Mouse (Mus musculus) midbrain, embryonic 15.5 days (tissue): Measurements from ENCODE around the gene Zfp385c. TPM values are rescaled to one million over a fixed set of nuclear protein-coding genes. Genes with fewer than 3 reads are reported as not detected.

Experiments
- ATAC-seq: fragments of 200-750 bp; cut with Nextera tagmentation; replicated peaks from 2 replicates; pipeline ENCODE4 v1.8.0; 2017; ENCODE audit warnings: moderate TSS enrichment
- H3K27ac ChIP-seq: fragments of 300-500 bp; sonication (generic); 2 replicates; pipeline ENCODE4 v1.5.1; 2015; ENCODE audit warnings: mild to moderate bottlenecking, inconsistent platforms
- H3K27me3 ChIP-seq: fragments of 300-500 bp; sonication (generic); replicated peaks from 2 replicates; pipeline ENCODE4 v1.6.1; 2015; ENCODE audit warnings: inconsistent platforms
- H3K36me3 ChIP-seq: fragments of 300-500 bp; sonication (generic); replicated peaks from 2 replicates; pipeline ENCODE4 v1.6.1; 2015; ENCODE audit warnings: inconsistent platforms
- H3K4me1 ChIP-seq: fragments of 300-500 bp; sonication (generic); 2 replicates; pipeline ENCODE4 v1.6.1; 2015; ENCODE audit warnings: inconsistent platforms
- H3K4me2 ChIP-seq: fragments of 300-500 bp; sonication (generic); 2 replicates; pipeline ENCODE4 v1.6.1; 2015; ENCODE audit warnings: inconsistent platforms, mild to moderate bottlenecking, moderate library complexity
- H3K4me3 ChIP-seq: fragments of 300-500 bp; sonication (generic); 2 replicates; pipeline ENCODE4 v1.5.1; 2015; ENCODE audit warnings: mild to moderate bottlenecking, inconsistent platforms
- H3K9ac ChIP-seq: fragments of 300-500 bp; sonication (generic); 2 replicates; pipeline ENCODE4 v1.6.1; 2015; ENCODE audit warnings: mild to moderate bottlenecking, inconsistent platforms
- H3K9me3 ChIP-seq: fragments of 300-500 bp; sonication (generic); 2 replicates; pipeline ENCODE4 v1.6.1; 2016; ENCODE audit warnings: inconsistent platforms
- WGBS: fragments of 180-500 bp; shearing (Covaris S2); methylation state at CpG from one replicate; pipeline ENCODE4 v1.1.7; 2015; ENCODE audit warnings: mixed read lengths; 5-methylcytosine and 5-hydroxymethylcytosine counted together
- polyA plus RNA-seq: library from polyadenylated mRNA; unstranded; fragments of >200 nt; fragmentation: Nextera tagmentation; extraction: Ambion mirVana; gene quantifications from 2 replicates; pipeline ENCODE4 v1.2.1, GENCODE M21; 2015

Zfp385c gene
- polyA plus RNA-seq, 1 experiment from 2014 or later = 0.99 TPM

GRCm38 (mm10) chr11:100579116-100579799 is 113.0 kb downstream of the Zfp385c start:
- H3K27me3 ChIP-seq = no peaks in the 10 kb centered on the region
- H3K27ac ChIP-seq = no peak overlapping the region
- peaks cover 19% of the 10 kb centered on the region for H3K4me1 ChIP-seq
- peaks cover 42% of the 10 kb centered on the region for H3K36me3 ChIP-seq
- no peak overlapping the region for H3K4me3 ChIP-seq
- no peaks in the 10 kb centered on the region for H3K9me3 ChIP-seq
- H3K4me2 ChIP-seq = no peak overlapping the region
- WGBS = 94% methylated on average over 9 of the region's 9 CpGs
- ATAC-seq = no peak
- H3K9ac ChIP-seq = no peak overlapping the region

GRCm38 (mm10) chr11:100577852-100578599 is 114.2 kb downstream of the Zfp385c start:
- no peak overlapping the region for H3K4me2 ChIP-seq

More at GRCm38 (mm10) chr11:100577852-100578599, 114.2 kb downstream of the Zfp385c start:
- Histone ChIP-seq H3K9ac (no peak overlapping the region), H3K9me3 (no peaks in the 10 kb centered on the region), H3K27me3 (no peaks in the 10 kb centered on the region), H3K4me3 (no peak overlapping the region), H3K4me1 (peaks cover 19% of the 10 kb centered on the region), H3K36me3 (peaks cover 30% of the 10 kb centered on the region), H3K27ac (no peak overlapping the region)
- WGBS = 84% methylated on average over 8 of the region's 8 CpGs
- ATAC-seq = no peak

Other genes starting within 250 kb of the Zfp385c start
- gene Klhl11, start 219.7 kb downstream of the Zfp385c start, polyA plus RNA-seq = 12.4 and 12.8 TPM in 2 replicates
- gene Acly, start 164.5 kb downstream of the Zfp385c start, polyA plus RNA-seq = 225 and 227 TPM in 2 replicates
- gene Ttc25, start 146.8 kb downstream of the Zfp385c start, polyA plus RNA-seq = 1.8 and 2.4 TPM in 2 replicates
- 38.3 and 40.0 TPM in 2 replicates for gene Cnp, start 117.6 kb downstream of the Zfp385c start, polyA plus RNA-seq
- 111 and 115 TPM in 2 replicates for gene Nkiras2, start 73.2 kb downstream of the Zfp385c start, polyA plus RNA-seq
- gene Dnajc7, start 72.3 kb downstream of the Zfp385c start, polyA plus RNA-seq = 298 and 326 TPM in 2 replicates
- 3.5 TPM in 2 replicates for gene Dhx58, start 11.8 kb upstream of the Zfp385c start, polyA plus RNA-seq
- 67.2 and 70.2 TPM in 2 replicates for gene Kat2a, start 20.0 kb upstream of the Zfp385c start, polyA plus RNA-seq
- not detected in 2 replicates for gene Hspb9, start 21.4 kb upstream of the Zfp385c start, polyA plus RNA-seq
- 39.3 and 40.9 TPM in 2 replicates for gene Rab5c, start 45.8 kb upstream of the Zfp385c start, polyA plus RNA-seq
- 10.9 and 13.6 TPM in 2 replicates for gene Kcnh4, start 67.5 kb upstream of the Zfp385c start, polyA plus RNA-seq
- 2.3 and 3.3 TPM in 2 replicates for gene Hcrt, start 70.5 kb upstream of the Zfp385c start, polyA plus RNA-seq
- gene Ghdc, start 78.5 kb upstream of the Zfp385c start, polyA plus RNA-seq = 5.7 and 6.4 TPM in 2 replicates
- gene Stat5b, start 158.3 kb upstream of the Zfp385c start, polyA plus RNA-seq = 20.4 and 20.5 TPM in 2 replicates
- 1.7 and 2.3 TPM in 2 replicates for gene Stat5a, start 166.9 kb upstream of the Zfp385c start, polyA plus RNA-seq
- 35.8 and 37.9 TPM in 2 replicates for gene Stat3, start 247.1 kb upstream of the Zfp385c start, polyA plus RNA-seq